Mouse (Mus musculus) testis, postnatal 10 days (tissue): Measurements from ENCODE around the gene Grhl1.
A peak's percentile ranks its signal among the peaks of the same experiment; 100 is the strongest.
"Not testable (repeated sequence)": the region's sequence is repeated elsewhere in the genome, so short reads cannot be mapped to it uniquely, and the experiment has no call there.

ENCODE experiments used
- DNase-seq: peaks from one replicate; pipeline ENCODE4 v3.0.0; 2021; ENCODE audit warnings: low spot score

Grhl1 gene

DNA sequence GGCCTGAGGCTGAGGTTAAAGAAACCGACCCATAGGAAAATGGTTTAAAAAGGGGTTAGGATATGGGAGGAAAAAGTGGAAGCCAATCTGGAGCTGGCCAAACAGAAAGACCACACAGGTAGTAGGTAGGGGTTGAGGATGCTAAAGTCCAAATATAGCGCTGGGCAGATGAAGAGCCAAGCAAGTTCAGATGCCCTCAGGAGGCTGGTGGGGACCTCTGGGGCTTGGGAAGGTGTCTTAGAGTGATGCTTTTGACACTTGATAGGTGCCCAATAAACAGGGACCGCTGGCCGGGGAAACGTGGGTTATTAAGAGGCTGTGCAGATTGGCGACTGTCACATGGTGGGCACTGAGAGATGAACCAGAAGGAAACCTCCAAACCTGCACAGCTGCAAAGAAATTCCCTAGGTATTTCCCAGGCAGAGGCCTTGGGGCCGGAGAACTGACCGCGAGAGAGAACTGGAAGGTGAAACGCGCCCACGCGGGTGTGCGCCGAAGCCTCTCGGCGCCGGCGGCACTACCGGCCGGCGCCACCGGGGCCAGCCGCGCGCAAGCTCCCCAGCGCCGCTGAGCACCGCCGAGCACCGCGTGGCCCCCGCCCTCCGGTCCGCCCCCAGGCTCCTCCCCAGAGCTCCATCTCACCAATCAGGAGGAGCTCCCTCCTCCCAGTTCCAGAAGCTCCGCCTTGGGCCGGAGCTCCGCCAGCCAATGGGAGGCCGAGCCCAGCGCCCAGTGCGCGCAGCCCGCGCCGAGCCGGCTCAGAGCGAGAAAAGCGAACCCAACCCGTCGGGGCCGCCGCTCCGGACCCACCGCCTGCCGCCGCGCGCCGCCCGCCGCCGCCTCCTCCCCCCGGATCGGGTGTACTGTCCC, at the start of gene Grhl1:
Grhl1 (plus strand) TSS at position 761 of the 870 bp plus-strand sequence.
- peak; percentile 95 for DNase-seq

- not testable (repeated sequence) for DNase-seq
Measured at GRCm38 (mm10) chr12:24525065-24525464, 47.0 kb upstream of the Grhl1 start.

- DNase-seq = no peak
Measured at GRCm38 (mm10) chr12:24536390-24536789, 35.7 kb upstream of the Grhl1 start.

- no peak for DNase-seq
Measured at GRCm38 (mm10) chr12:24537201-24537600, 34.9 kb upstream of the Grhl1 start.

GRCm38 (mm10) chr12:24537965-24538364, 34.1 kb upstream of the Grhl1 start:
- DNase-seq = no peak

GRCm38 (mm10) chr12:24541426-24542154, 30.5 kb upstream of the Grhl1 start:
- no peak for DNase-seq

DNA sequence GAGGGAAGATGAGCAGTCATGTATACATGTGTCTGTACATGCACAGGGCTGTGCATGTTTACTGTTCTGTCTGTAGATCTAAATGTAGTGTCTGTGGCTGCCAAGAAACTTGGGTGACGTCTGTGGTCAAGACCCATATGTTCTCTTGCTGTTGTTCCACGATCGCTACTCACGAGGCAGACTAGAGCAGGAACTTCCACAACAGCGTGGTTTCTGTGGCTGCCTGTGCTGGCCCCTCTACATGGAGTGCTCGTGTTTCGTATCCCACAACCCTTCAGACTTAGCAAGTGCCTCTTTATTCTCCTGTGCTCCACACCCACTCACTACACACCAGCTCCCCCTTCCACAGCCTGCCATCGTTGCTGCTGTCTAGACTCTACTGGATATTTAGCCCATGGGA, 24.4 kb upstream of the Grhl1 start:
- no peak for DNase-seq

GRCm38 (mm10) chr12:24548885-24549284, 23.2 kb upstream of the Grhl1 start:
- DNase-seq = no peak

DNA sequence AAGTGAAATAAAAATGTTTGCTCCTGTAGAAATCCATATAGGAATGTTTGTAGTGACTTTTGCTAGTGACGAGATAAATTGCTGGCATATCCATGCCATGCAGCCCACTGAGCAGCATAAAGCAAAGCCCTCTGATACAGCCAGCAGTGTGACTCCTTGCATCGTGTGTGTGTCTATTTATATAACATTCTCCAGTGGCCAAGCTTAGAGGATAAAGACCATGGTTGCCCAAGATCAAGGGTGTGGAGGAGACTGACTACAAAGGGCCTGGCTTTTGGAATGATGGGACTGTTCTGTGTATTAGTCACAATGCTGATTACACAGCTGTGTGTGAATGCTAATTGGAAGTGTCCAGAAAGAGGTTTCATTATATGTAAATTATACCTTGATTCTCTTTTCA, 19.6 kb upstream of the Grhl1 start:
- DNase-seq = no peak

GRCm38 (mm10) chr12:24555976-24556375, 16.1 kb upstream of the Grhl1 start:
- no peak for DNase-seq

DNA sequence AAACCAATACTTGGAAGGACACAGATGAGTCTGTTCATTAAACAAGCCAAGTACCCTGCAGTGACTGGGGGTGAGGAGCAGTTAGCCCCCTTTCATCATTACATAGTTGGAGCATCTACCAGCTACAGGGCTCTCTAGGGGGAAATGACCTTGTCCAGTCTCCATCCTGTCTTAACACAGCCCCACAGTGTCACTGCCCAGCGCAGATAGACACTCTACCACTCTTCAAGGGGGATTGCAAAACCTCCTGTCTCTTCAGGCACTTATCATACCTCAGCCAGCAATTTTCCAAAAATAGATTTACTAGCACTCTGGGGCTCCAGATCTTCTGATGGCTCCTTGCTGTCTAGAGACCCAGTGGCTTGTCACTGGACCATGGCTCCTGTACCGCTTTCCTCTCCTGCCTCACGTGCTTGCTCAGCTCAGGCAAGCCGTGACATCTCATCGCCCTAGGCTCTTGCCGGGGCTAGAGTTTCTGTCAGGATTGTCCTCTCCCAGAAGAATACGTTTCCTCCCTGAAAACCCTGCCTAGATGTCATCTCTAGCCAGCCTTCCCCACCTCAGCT, 8.6 kb upstream of the Grhl1 start:
- no peak for DNase-seq

- DNase-seq = no peak
Measured at GRCm38 (mm10) chr12:24565311-24565710, 6.8 kb upstream of the Grhl1 start.

DNA sequence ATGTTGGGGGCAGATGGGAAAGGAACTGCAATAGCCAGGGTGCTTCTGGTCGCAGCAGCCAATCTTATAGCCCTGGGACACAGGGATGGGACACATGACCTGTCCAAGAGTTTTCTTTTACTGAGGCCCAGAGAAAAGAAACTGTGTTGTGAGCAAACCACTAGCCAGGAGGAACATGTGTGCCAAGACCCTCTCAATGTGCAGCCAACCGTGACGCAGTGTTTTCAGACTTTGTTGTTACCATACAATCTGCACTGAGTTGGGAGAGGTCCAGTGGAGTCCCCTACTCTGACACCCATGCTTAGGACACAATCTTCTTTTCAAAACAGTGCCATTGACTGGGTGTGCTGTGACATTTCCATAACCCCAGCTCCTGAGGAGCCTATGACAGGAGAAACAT, 4.5 kb upstream of the Grhl1 start:
- no peak for DNase-seq

- DNase-seq = no peak
Measured at GRCm38 (mm10) chr12:24572421-24573274, 565 bp downstream of the Grhl1 start.

- no peak for DNase-seq
Measured at GRCm38 (mm10) chr12:24573275-24573580, 1.1 kb downstream of the Grhl1 start.

- no peak for DNase-seq
Measured at GRCm38 (mm10) chr12:24574870-24575269, 2.8 kb downstream of the Grhl1 start.

GRCm38 (mm10) chr12:24580452-24580851, 8.4 kb downstream of the Grhl1 start:
- no peak for DNase-seq

GRCm38 (mm10) chr12:24580996-24581683, 9.1 kb downstream of the Grhl1 start:
- no peak for DNase-seq

DNA sequence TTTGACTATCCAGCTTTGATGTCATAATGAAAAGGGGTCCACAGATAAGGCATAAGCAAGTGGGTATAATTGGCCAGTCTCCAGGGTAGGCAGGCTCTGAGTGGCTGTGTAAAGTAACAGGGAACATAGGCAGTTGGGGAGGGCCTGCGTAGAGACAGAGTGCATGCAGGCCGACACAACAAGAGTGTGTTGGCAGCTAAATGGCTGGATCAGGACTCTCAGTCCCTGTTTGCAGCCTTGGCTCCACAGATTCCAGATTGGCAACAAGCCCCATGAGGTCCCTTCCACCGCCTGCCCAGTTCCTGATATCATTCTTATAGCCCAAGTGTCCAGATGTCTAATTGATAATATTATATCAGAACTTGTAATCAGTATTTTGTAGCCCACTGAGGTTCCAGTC, 11.6 kb downstream of the Grhl1 start:
- no peak for DNase-seq

DNA sequence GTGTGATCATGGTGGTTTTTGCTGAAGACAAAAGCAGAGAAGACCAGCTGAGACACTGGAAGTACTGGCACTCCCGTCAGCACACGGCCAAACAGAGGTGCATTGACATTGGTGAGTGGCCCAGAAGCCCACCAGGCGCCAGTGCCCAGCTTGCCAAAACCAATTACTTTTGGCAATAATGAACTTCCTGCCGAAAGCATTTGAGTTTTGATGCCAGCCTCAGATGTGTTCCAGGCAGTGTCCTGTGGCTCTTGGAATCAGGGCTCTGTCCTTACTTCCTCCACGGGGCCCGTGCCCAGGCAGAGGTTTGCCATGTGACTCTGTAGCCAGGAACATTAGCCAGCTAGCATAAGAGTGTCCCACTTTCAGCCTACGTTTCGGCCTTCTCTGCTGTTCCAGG, 12.8 kb downstream of the Grhl1 start:
- DNase-seq = no peak

GRCm38 (mm10) chr12:24586193-24586592, 14.1 kb downstream of the Grhl1 start:
- DNase-seq = no peak

DNA sequence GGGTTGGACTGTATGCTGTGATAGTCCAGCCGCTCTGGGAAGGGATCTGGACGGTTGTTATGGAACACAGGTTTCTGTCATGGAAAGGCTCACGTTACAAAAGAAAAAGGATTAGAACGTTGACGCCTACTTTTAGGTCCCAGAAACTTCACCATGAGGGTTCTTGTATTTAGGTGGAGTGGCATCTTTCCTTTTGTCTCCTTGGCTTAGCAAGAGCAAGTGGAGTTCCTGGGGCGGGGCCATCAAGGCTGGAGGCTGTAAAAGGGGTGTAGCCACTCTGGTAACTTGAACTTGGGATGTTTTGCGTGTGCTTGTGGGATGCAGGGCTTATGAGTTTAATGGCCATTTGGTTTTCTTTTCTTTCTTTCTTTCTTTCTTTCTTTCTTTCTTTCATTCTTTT, 18.3 kb downstream of the Grhl1 start:
- no peak for DNase-seq
